Mouse (Mus musculus): ENCODE results near the gene Tnnt1. TPM values are rescaled to one million over a fixed set of nuclear protein-coding genes. Genes with fewer than 3 reads are reported as not detected.

Tnnt1 gene
- total RNA-seq, 2 experiments from 2014 or later: 1.7 to 3.0 TPM

GRCm38 (mm10) chr7:4522292-4522691 is 6.1 kb upstream of the Tnnt1 start:
- DNase-seq (ENCODE audit: low spot score in 2 of 2): no peak

- no peak for DNase-seq (ENCODE audit: low spot score in 2 of 2)
Measured at GRCm38 (mm10) chr7:4521231-4522003, 5.2 kb upstream of the Tnnt1 start.

- no peak for DNase-seq (ENCODE audit: low spot score in 2 of 2)
Measured at GRCm38 (mm10) chr7:4518487-4518886, 2.3 kb upstream of the Tnnt1 start.

- no peak for DNase-seq (ENCODE audit: low spot score in 2 of 2)
Measured at GRCm38 (mm10) chr7:4515853-4516252, 329 bp downstream of the Tnnt1 start.

- no peak for DNase-seq (ENCODE audit: low spot score in 2 of 2)
Measured at GRCm38 (mm10) chr7:4513829-4514712, 2.1 kb downstream of the Tnnt1 start.

GRCm38 (mm10) chr7:4513236-4513635 is 2.9 kb downstream of the Tnnt1 start:
- DNase-seq (ENCODE audit: low spot score in 2 of 2): no peak

- no peak for DNase-seq (ENCODE audit: low spot score in 2 of 2)
Measured at GRCm38 (mm10) chr7:4511489-4512224, 4.5 kb downstream of the Tnnt1 start.

- peak in 1 of 2 experiments; percentile 56 for DNase-seq (ENCODE audit: low spot score in 2 of 2)
Measured at GRCm38 (mm10) chr7:4509863-4510608, 6.1 kb downstream of the Tnnt1 start.

GRCm38 (mm10) chr7:4508739-4509116 is 7.5 kb downstream of the Tnnt1 start:
- no peak for DNase-seq (ENCODE audit: low spot score in 2 of 2)

GRCm38 (mm10) chr7:4508062-4508738 is 8.0 kb downstream of the Tnnt1 start:
- peak in 1 of 2 experiments; percentile 25 for DNase-seq (ENCODE audit: low spot score in 2 of 2)

GRCm38 (mm10) chr7:4507220-4507619 is 9.0 kb downstream of the Tnnt1 start:
- no peak for DNase-seq (ENCODE audit: low spot score in 2 of 2)

- no peak for DNase-seq (ENCODE audit: low spot score in 2 of 2)
Measured at GRCm38 (mm10) chr7:4504646-4505435, 11.3 kb downstream of the Tnnt1 start.

GRCm38 (mm10) chr7:4503858-4504257 is 12.3 kb downstream of the Tnnt1 start:
- DNase-seq (ENCODE audit: low spot score in 2 of 2): no peak

- no peak for DNase-seq (ENCODE audit: low spot score in 2 of 2)
Measured at GRCm38 (mm10) chr7:4503100-4503499, 13.1 kb downstream of the Tnnt1 start.

- DNase-seq (ENCODE audit: low spot score in 2 of 2): peak; percentile 61 to 91
Measured at GRCm38 (mm10) chr7:4502421-4503090, 13.6 kb downstream of the Tnnt1 start.

GRCm38 (mm10) chr7:4501558-4502397 is 14.4 kb downstream of the Tnnt1 start, which contains the start of gene Ppp1r12c:
Ppp1r12c (minus strand) TSS chr7:4501680.
- peak; percentile 96 to 97 for DNase-seq (ENCODE audit: low spot score in 2 of 2)

GRCm38 (mm10) chr7:4500892-4501471 is 15.2 kb downstream of the Tnnt1 start:
- DNase-seq (ENCODE audit: low spot score in 2 of 2): peak; percentile 40 to 46

Data from layer of hippocampus, adult 18-20 months (tissue).